Mouse (Mus musculus) cerebellum, adult (tissue): ENCODE measurements around the gene Cdan1.

Experiments used
- ATAC-seq: cut with Nextera tagmentation; 2 replicates; pipeline ENCODE4 v1.9.2; 2017; ENCODE audit warnings: mild to moderate bottlenecking, moderate library complexity, mixed read lengths; ENCODE audit not compliant: insufficient number of reproducible peaks, low FRiP score, low TSS enrichment

Gene Cdan1

DNA sequence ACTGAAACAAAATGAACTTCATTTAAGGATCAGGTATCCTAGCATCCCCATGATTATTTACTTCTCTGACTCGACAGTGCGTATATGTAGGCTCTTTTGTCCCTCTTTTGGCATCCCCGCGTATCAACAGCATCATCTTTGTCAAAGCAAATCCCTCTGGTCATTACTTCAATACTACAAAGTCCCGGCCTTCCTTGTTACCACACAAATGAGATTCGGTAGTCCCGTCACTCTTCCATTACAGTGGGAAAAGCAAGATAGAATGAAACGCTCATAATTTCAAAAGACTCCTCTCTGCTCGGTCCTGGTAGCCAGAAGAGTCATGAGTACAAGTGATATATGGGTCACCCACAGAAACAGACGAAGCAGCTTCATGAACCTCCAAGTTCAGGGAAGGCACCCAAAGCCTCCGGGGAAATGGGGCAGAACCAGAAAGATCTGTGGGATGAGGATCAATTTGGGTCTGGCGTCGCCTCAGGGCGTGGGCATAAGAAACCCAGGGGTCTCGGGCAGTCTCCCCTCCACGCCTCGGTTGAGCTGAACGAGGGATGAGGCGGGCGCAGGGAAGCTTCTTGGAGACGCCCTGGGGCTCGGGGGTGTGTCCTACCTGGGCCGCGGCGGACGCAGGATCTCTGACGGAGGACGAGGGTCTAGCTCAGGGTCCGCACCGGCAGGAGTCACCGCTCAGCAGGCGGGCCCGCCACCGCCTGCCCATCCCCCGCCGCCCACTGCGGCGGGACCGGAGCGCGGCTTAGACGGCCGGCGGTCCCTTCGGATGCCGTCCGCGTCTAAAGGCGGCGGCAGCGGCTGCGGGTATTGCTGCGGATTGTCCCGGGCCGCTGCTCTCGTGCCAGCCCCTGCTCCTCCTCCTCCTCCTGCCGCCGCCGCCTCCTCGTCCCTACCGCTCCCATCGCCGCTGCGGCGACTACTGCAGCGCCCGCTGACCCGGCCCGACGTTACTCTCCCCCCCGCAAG lies at the start of gene Cdan1:
Cdan1 (minus strand) TSS at position 680 of the 975 bp plus-strand sequence.
- ATAC-seq = peak; percentile 34; the same call in 1 of the 2 replicates

DNA sequence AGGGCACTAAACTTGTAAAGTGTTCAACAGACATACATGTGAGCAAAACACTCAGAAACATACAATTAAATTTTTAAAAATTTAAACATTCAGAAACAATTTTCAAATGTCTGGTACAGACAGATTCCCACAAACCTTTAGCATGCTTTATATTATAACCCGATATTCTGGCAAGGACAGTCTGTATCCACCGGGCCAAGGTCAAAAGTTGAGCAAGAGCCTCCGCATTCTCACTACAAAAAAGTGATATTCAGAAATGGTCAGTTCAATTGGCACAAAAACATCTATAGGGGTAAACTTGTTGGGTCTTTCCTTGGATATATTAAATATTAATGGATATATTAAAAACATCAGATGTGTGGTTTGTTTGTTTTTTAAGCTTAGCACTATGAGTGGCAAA lies 46.4 kb upstream of the Cdan1 start:
- ATAC-seq = no peak

DNA sequence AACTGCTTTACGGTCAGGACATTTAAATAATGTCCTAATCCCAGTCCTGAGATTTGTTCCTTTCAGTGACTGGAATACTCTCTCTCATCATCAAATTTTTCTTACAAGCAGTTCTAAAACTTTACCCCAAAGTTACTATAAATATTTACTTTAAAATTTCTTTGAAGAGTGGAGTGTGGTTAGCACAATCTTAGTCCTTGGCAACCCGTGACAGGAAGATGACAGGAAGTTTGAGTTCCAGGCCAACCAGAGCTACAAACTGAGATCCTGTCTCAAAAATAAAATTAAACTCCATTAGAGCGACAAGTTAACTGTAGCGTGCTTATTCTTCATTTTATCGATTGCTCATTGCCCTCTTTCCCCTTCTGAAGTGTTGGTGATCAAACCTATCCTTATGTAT lies 37.7 kb upstream of the Cdan1 start:
- ATAC-seq = no peak

DNA sequence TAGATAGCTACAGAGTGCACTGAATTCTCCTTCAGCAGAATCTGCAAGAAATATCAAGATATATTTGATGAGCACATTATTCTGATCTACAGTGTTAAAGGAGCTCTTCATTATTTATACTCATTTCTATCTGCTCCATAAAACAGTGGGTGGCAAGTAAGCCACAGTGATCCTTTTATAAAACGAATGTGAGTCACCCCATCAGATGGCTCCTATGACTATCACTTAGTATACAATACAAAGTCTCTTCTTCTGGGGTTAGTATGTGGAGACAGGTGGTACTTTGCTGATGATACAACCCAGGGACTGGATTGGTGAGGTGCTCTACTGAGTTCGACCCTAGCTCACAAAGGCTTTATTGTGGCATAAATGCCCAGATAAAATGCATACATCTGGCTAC lies 23.3 kb upstream of the Cdan1 start:
- ATAC-seq = no peak

DNA sequence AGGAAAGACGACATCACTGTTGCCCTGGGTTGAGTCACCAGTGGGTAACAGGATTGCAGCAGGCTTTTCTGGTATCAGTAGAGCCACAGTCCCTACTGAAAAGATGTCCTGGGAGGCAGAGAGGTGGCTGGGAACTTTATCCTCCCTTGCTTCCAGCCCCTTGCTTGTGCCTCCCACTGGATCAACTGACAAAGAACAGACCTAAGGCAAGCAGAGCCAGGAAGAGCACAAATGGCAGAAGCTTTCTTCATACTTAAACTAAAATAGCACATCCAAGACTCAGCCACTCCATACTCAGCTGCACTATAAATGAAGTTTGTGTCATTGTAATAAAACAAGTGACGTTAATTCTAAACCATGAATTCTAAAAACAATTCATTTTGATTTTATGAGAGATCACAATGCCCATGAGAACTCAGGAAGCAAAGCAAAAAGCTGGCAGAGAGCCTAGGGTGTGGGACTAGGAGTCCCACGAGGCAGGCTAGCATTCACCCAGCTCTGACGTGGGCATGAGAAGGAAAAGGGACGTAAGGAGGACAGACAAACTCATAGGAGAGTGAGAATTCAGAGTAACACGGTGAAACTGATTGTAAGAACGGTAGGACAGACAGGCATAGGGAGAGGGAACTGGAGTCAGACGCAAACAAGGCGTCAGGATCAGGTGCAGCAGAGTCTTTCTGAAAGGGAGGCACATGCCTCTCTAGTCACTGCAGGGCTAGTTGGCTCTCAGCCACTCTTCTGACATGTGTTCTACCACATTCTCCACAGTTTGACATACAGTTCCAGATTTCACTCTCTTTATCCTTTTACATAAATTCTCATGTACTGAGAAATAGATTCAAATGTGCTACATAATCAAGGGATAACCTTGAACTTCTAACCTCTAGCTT lies 21.8 kb upstream of the Cdan1 start:
- no peak for ATAC-seq

DNA sequence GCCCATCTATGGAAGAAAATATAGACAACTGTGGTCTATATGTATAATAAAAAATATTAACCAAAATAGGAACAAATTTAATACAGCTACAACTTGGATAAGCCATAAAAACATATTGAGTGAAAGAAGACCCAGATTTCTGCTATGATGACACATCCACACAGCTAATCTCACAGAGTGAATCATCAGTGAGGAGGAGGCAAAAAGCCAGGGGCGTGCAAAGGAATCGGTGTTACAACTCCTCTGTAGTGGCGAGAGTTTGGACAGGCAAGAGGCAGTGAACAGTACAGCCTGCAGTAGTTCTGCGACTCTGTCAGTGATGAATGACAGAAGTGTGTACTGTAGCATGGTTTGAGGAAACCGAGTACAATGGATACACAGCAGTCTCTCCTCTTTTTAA lies 17.4 kb upstream of the Cdan1 start:
- ATAC-seq = no peak

DNA sequence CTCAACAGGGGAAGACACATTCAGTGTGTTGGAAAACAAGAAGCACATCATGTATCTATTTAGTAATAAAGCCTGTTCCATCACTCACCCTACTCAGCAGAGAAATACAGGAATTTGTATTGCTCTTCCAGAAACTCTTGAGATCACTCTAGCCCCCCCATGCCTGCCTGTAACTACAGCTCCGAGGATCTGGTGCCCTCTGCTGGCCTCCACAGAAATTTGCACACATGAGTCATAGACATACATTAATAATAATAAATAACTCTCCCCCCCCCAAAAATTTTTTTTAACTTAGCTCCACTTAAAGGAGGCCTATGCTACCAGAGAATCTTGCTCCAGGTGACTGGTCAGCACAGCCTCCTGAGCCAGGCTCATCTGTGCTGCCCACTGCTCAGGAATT lies 16.6 kb upstream of the Cdan1 start:
- ATAC-seq = no peak

DNA sequence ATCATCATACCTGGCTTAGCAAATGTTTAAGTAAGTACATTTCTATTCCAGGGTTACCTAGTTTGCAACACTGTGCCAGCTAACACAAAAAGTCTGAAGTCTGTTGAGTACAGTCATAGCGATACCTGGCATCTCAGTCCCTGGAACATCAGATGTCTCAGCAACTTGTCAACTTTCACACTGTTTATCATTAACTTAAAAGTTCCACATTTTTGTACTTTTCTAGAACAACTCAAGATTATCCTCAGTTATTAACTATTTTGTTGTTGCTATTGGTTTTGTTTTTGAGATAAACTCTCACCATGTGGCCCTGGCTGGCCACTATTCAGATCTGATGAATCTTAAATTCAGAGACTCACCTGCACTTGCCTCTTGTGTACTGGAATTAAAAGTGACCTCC lies 13.5 kb upstream of the Cdan1 start:
- ATAC-seq = no peak

DNA sequence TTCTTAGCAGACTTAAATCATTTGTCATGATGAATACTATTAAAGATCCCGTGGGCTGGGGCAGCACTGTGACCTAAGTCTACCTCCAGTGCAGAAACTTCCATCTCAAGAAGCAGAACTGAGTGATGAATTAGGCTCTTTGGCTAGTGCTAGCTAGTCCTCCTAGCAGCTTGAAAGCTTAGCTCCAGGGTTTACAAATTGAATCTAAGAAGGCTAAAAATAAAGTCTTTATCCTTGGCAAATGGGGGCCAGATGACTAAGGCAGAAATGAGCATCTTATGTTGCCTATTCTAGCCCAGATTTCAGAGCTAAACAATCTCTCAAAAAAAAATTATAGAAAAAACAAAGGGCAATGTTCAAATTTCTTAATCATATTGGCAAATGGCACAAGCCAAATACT lies 10.8 kb upstream of the Cdan1 start:
- ATAC-seq = no peak

DNA sequence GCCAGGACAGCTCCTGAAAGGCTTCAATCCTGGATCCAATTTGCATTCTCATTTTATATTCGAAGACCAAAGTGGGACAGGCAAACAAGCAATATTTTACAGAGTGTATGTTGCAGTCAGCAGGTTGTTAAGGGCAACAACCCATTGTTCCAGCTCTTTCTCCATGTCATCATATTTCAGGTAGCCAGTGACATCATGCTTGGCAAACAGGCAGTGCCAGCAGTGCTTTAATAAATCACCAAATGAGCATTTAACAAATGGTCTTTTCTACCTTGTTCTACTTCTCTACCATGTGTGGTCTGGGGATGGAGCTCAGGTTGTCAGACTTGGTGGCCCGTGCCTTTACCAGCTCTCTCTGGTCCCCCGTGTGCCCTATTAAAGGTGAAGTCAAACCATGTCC lies 8.2 kb upstream of the Cdan1 start:
- no peak for ATAC-seq

DNA sequence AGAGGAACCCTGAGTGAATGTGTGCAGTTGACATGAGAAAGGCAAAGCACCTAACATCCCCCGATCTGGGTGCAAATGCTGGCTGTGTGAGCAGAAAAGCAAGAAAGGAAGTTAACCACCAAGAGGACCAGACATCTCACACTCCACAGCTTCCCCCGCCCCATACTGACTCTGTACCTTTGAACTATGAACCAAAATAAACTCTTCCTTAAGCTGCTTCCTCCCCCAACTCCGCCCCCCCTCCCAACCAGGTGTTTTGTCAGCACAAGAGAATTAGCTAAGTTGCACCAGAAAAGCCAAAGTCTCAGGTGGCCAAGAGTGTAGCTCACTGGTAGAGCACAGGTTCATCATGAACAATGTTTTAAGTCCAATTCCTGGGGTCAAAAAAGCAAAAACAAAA lies 3.2 kb upstream of the Cdan1 start:
- no peak for ATAC-seq

DNA sequence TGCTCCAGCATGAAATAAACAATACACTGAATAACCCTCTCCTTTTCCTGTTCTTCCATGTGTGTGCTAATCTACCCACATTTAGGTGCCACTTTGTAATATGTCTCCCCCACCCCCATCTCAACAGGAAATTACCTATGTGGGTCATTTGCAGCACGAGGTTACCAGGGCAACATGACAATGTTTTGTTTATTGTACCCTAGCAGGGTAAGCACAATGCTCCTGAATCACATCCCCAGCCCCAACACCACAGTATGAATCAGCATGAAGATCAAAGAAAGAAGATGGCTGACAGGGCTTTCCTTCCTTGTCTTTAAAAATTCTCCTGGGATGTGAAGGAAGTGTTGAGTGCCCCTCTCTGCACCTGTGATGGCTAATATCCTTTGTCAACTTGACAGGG lies 2.7 kb upstream of the Cdan1 start:
- ATAC-seq = no peak

DNA sequence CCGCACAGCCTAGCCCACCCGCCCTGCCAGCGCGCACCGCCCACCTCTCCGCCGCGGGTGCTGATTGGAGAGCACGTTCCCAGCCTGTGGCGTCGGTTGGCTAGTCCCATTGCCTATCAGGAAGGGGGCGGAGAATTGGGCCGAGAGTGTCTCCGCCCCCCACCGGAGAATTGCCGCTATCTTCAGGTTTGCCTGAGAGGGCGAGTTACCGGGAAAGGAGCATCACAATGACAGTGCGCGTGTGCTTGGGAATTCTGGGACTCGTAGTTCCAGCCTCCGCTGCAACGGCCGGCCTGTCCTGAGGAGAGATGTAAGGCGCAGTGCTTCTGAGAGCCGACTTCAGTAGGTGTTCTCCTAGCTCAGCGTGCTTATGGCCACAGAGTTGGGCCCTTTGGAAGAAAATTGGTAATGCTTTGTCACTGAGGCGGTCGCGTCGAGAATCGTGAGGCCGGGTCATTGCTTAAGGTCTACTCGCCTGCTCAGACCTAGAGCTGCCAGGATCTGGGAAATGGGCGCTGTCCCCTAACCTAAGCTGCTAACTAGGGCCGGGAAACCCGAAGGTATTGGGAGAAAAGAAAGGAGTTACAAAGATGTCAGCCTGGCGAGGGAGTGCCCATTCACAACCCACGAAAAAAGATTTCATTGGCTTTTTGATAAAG lies 625 bp upstream of the Cdan1 start, which contains the start of gene Ttbk2:
Ttbk2 (minus strand) TSS at position 181 of the 659 bp plus-strand sequence.
- ATAC-seq = peak; percentile 99

DNA sequence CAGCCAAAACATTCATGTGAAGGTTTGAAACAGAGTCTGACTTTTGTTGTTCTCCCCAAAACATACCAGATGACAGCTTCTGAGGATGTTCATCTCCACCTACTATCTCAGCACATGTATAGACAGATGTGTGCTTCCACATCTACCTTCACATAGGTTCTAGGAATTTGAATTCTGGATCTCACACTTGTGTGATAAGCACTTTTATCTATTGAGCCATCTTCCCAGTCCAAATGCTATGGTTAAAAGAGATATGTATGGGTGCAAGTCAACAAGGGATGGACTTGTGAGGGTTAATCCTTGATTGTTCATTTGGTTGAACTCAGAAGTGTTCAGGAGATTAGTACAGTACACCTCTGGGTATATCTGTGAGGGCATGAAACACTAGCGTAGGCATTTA lies 4.6 kb downstream of the Cdan1 start:
- ATAC-seq = no peak

DNA sequence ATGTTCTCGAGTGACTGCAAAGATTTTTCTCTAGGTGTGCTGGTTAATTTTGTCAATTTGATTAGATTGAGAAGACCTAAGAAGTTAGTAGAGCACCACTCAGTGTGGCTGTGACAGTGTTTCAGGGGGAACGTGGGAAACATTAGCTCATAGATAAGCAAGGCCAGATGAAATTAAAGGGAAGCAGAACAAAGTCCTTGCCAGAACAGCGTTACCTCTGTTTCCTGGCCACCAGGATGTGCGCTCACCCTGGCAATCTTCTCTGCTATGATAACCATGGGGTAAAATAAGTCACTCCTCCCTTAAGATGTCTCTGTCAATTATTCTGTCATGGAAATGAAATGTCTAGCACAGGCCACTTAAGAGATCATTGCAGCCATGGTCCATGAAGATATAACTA lies 5.9 kb downstream of the Cdan1 start:
- no peak for ATAC-seq

DNA sequence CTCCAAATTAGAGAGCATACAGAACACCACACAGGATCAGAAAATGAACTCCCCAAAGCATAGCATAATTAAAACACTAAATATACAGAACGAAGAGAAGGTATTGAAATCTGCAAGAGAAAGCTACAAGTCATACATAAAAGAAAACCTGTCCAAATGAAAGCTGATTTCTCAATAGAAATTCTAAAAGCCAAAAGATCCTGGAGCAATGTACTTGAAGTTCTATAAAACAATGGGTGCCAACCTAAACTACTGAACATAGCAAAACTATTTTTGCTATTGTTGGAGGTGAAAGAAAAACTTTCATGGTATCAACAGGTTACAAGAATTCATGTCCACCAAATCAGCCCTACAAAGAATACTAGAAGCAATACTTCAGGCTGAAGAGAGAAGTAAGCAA lies 8.7 kb downstream of the Cdan1 start:
- ATAC-seq = no peak

DNA sequence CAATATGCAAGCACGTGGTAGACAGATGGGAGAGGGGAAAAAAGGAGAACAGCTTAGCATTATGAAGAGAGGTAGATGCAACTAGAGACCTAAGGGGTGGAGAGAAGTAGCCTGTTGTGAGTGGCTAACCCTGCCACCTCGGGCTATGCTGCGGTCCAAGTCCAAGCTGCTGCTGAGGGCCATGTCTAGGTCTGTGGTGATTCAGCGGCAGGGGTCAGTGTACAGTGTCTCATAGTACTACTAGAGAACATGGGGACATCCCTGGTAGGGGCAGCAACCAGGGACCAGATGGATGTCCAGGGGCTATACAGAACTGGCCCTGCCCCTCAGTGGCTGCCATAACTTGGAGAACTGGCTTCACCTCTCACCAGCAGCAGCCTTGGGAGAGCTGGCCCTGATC lies 14.8 kb downstream of the Cdan1 start:
- ATAC-seq = no peak

DNA sequence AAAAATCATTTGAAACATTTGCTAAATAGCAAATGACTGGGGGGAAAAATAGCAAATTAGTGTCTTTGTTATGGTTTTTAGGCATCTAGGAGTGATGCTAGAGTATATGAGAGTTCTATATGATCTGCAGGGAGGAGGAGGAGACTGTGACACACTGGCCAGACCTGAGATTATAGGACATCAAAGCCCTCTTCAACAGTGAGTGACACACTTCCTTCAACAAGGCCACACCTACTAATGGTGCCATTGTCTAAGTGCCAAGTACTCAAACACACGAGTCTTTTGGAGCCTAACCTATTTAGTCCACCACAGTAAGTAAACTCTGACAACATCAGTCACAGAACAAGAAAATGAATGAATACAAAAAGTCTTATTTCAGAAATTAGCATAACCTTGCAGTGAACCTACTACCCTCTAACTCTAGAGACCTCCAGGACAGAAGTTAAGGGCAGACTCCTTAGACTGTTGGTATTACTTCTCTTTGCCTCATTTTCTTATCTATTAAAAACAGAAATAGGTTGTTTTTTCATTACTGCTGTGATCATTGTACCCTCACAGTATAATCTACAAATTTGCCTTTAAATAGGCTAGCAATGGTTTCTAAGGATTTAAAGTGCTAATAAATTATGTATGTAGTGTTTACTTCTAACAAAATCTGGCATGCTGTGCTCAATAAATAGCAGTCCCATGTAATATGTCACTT lies 22.8 kb downstream of the Cdan1 start:
- no peak for ATAC-seq

DNA sequence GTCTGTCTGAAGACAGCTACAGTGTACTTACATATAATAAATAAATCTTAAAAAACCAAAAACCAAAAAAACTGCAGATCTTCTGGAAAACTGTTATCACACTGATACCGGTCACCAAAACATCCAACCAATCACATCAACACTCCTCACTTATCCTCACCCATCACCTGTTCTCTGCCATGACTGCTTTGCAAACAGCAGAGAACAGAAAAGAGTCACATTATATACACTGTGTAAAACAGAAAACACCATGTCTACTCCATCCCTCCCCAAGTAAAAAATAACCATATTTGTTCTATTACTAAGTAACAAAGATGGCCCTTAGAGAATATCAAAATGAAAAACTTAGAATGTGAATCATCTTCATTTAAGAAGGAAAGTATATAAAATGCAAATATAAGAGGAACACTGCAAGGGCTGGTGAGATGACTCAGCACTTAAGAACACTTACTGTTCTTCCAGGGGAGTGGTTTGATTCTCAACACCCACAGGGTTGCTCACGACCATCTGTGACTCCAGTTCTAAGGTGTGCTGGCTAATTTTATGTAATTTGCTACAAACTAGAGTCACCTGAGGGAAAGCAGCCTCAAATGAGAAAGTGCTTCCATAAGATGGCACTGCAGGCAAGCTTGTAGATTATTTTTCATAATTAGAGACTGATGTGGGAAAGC lies 79.5 kb downstream of the Cdan1 start:
- no peak for ATAC-seq

DNA sequence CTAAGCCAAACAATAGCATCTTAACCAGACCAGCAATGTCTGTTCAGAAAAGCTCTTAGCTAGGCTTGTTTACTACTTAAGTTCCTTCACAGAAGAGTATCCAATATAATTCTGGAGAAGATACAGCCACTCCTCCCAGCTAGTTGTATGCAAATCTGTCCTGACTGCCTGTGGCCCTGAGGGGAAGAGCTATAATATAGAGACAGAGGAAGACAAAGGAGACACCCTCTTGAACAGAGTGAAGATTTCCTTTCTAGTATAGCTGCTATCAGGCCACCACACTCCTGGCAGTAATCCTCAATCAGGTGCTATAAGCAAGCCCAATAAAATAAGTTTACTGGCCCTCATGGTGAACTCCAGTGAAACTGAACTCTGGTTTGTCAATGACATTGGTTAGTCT lies 88.0 kb downstream of the Cdan1 start:
- no peak for ATAC-seq
